Mouse (Mus musculus): Measurements from ENCODE around the gene Nlrp4e.
"Not testable (repeated sequence)": the region's sequence is repeated elsewhere in the genome, so short reads cannot be mapped to it uniquely, and the experiment has no call there.

Gene Nlrp4e

DNA sequence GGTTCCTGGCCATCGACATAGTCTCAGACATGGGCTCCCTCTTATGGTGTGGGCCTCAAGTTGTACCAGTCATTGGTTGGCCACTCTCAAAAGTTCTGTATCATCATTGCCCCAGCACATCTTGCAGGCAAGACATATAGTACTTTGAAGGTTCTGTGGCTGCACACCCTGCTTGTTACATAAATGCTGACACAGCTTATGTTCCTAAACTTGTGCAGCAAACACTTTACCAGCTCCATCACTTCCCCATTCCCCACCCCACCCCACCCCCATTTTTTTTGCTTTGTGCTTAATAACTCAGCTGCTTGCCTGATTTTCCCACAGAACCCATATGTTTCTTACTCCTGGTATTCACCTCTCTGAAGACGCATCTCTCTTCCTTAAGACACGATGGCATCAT, at the start of gene Nlrp4e:
Nlrp4e (plus strand) TSS at position 301 of the 400 bp plus-strand sequence.
- not testable (repeated sequence) for DNase-seq (ENCODE audit: low spot score in 2 of 2)

- DNase-seq (ENCODE audit: low spot score in 2 of 2) = not testable (repeated sequence)
Observed at GRCm38 (mm10) chr7:23251582-23251981, 49.4 kb upstream of the Nlrp4e start, which contains the start of gene Vmn1r166. Vmn1r166 (minus strand) TSS chr7:23251682.

GRCm38 (mm10) chr7:23278800-23279199, 22.2 kb upstream of the Nlrp4e start, which contains the start of gene Gm6902:
Gm6902 (minus strand) TSS chr7:23278900.
- not testable (repeated sequence) for DNase-seq (ENCODE audit: low spot score in 2 of 2)

- not testable (repeated sequence) for DNase-seq (ENCODE audit: low spot score in 2 of 2)
Observed at GRCm38 (mm10) chr7:23358311-23358710, 57.3 kb downstream of the Nlrp4e start.

GRCm38 (mm10) chr7:23385589-23385988, 84.6 kb downstream of the Nlrp4e start, which contains the start of gene Nlrp5:
Nlrp5 (plus strand) TSS chr7:23385889.
- no peak for DNase-seq (ENCODE audit: low spot score in 2 of 2)

Measured in right cerebral cortex, postnatal 36 days (tissue).